Mouse (Mus musculus) right cerebral cortex, adult 2 months (tissue): Measurements from ENCODE around the gene Fxyd4.

Source experiments
- DNase-seq, 2 experiments: peaks; one replicate each; pipeline ENCODE4 v3.0.0; 2021 to 2022; ENCODE audit warnings: low spot score in 2 of 2

Fxyd4 gene

GRCm38 (mm10) chr6:117918043-117918442 lies 19.4 kb downstream of the Fxyd4 start:
- no peak for DNase-seq

GRCm38 (mm10) chr6:117917576-117917975 lies 19.9 kb downstream of the Fxyd4 start:
- DNase-seq, result peak; percentile 52 to 58

- peak; percentile 35 to 54 for DNase-seq
These were observed 20.6 kb downstream of the Fxyd4 start for GRCm38 (mm10) chr6:117916737-117917426.

- DNase-seq, result no peak
These were observed 21.2 kb downstream of the Fxyd4 start for GRCm38 (mm10) chr6:117916205-117916736.

GRCm38 (mm10) chr6:117914541-117914940 lies 23.0 kb downstream of the Fxyd4 start:
- DNase-seq, result no peak

GRCm38 (mm10) chr6:117910120-117910661 lies 27.3 kb downstream of the Fxyd4 start:
- DNase-seq, result no peak

- no peak for DNase-seq
These were observed 29.0 kb downstream of the Fxyd4 start for GRCm38 (mm10) chr6:117908424-117908900.

- DNase-seq, result peak in 1 of 2 experiments; percentile 18
These were observed 29.5 kb downstream of the Fxyd4 start for GRCm38 (mm10) chr6:117907979-117908355.

GRCm38 (mm10) chr6:117907301-117907978 lies 30.1 kb downstream of the Fxyd4 start:
- peak; percentile 52 to 53 for DNase-seq

- peak; percentile 96 to 97 for DNase-seq
These were observed 30.8 kb downstream of the Fxyd4 start for GRCm38 (mm10) chr6:117906590-117907271.

GRCm38 (mm10) chr6:117906015-117906531 lies 31.4 kb downstream of the Fxyd4 start:
- peak; percentile 65 to 76 for DNase-seq

- DNase-seq, result no peak
These were observed 32.1 kb downstream of the Fxyd4 start for GRCm38 (mm10) chr6:117905260-117905930.

- no peak for DNase-seq
These were observed 33.7 kb downstream of the Fxyd4 start for GRCm38 (mm10) chr6:117903836-117904235.

GRCm38 (mm10) chr6:117902556-117902955 lies 34.9 kb downstream of the Fxyd4 start:
- no peak for DNase-seq

- no peak for DNase-seq
These were observed 35.7 kb downstream of the Fxyd4 start for GRCm38 (mm10) chr6:117901510-117902402.

- DNase-seq, result peak; percentile 46
These were observed 37.1 kb downstream of the Fxyd4 start, which contains the start of gene Hnrnpf for GRCm38 (mm10) chr6:117900126-117901080. Gene Hnrnpf, plus strand, starts transcription at chr6:117900324.

GRCm38 (mm10) chr6:117897800-117898199 lies 39.7 kb downstream of the Fxyd4 start:
- DNase-seq, result no peak

GRCm38 (mm10) chr6:117893435-117893834 lies 44.1 kb downstream of the Fxyd4 start:
- no peak for DNase-seq

GRCm38 (mm10) chr6:117892386-117892785 lies 45.1 kb downstream of the Fxyd4 start:
- no peak for DNase-seq
